Mouse (Mus musculus): ENCODE results near the gene Cspg4.
"Not testable (repeated sequence)": the region's sequence is repeated elsewhere in the genome, so short reads cannot be mapped to it uniquely, and the experiment has no call there.

The Cspg4 gene

DNA sequence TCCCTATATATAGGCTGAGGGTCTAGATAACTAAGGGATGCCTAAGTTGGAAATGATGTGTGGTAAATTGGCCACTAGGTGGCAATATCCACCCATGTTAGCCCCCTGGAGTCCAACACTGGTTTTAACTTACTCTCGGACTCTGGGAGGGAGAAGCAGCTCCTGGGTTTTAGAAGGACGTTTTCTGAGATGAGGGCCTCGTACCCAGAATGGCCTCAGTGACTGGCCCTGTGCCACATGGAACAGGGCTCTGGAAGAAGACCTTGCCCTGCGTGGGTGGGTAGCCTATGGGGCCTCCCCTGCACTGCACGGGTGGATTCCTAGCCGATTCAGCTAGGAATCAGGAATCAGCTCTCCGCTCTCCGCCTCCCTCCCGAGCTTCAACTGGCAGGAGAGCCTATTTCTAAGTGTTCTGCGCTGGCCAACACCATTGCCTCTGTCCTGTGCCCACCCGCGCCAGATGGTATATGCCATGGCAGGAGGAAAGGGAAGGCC is 26.7 kb downstream of the Cspg4 start:
- DNase-seq (ENCODE audit: low read depth, low spot score), result peak; percentile 75

DNA sequence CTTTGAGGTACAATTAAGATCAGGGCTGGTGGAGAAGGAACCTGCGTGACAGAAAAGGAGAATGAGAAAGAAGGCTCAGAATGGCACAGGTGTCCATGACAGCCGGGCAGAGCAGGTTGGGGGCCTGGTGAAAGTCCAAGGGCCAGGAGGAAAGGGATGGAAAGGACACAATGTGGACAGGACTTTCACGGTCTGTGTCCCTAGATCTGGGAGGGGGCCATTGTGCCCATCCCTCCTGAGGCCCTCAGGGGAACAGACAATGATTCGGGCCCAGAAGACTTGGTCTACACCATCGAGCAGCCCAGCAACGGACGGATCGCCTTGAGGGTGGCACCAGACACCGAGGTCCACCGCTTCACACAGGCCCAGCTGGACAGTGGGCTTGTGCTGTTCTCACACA is 27.3 kb downstream of the Cspg4 start:
- no peak for DNase-seq (ENCODE audit: low read depth, low spot score)

DNA sequence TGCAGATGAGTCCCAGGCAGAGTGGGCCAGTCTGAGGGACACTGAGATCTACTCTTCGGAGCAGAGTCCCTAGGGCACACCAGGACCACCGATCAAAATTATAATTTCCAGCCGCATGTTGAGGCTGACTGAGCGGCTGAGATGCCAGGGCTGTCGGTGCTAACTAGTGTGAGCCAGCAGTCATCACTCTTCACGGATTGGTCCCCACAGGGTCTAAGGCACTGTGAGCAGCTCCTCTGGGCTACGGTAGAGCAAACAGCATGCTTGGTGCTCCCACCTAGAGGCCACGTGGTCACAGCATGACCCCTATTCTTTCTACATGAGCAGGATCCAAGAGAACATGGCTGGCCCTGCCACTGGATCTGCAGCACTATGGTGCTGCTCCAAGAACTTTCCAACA is 28.5 kb downstream of the Cspg4 start:
- DNase-seq (ENCODE audit: low read depth, low spot score), result no peak

DNA sequence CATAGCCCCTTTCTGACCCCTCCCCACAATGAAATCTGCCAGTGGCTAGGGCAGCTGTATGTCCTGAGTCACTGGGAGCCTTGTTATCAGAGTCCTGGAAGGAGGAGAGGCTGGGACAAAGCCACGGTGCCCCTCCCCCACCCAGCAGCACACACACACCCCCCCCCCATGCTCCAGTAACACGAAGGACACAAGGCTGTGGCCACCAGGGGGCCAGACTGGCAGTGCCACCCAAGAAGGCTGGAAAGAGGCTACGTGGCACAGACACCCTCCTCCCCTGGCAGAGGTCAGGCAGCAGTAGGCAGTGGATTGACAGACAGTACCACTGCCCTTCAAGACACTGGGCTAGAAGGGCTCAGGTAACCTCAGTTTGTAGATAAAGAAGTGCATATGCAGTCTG is 29.2 kb downstream of the Cspg4 start:
- DNase-seq (ENCODE audit: low read depth, low spot score), result peak; percentile 69

DNA sequence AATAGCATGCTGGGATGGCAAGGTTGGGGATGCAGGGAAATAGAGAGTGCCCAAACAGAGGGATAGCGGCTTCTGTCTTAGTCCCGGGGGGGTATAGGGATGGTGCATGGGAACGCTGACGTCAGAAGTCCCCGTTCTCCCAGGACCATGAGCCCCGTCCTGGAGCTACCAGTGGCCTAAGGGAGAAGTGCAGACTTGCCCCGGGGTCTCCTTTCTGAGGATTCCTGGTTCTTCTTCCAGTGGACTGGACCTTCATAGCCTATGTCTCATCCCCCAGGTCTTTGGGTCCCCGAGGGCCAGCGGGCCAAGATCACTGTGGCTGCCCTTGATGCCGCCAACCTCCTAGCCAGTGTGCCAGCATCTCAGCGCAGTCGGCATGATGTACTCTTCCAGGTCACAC is 31.9 kb downstream of the Cspg4 start:
- DNase-seq (ENCODE audit: low read depth, low spot score), result no peak

DNA sequence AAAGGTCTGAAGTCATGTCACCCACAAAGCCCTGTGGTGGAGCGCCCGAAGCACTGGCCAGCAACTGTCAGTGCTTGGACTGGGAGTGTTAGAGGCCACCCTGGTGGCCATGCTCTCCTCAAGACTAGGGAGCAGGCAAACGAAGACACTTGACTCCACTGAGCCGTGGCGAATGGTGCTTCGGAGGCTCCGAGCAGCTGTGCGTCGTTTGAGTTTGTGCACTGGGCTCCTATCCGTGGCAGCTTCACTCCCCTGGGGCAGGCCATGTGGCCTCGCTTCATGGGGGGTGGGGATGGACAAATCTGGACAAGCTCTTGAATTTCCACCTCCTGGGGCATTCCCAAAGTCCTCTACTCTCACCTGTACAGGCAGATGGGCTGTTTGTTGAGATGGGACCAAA is 34.6 kb downstream of the Cspg4 start:
- DNase-seq (ENCODE audit: low read depth, low spot score), result no peak

DNA sequence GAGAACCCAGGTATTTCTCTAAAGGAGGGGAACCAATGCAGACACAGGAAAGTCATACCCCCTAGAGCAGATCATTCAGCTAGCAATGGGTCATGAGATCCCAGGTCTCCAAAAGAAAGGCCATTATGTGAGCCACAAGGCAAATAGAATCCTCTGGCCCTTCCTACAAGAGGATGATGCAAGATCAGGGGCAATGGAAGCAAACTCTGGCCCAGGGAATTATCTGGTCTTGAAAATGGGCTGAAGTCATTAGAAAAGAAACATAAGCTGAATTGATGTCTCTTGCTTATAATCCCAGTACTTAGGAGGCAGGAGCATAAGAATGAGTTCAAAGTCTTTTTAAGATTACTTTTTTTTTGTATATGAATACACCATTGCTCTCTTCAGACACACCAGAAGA is 35.2 kb downstream of the Cspg4 start:
- no peak for DNase-seq (ENCODE audit: low read depth, low spot score)

DNA sequence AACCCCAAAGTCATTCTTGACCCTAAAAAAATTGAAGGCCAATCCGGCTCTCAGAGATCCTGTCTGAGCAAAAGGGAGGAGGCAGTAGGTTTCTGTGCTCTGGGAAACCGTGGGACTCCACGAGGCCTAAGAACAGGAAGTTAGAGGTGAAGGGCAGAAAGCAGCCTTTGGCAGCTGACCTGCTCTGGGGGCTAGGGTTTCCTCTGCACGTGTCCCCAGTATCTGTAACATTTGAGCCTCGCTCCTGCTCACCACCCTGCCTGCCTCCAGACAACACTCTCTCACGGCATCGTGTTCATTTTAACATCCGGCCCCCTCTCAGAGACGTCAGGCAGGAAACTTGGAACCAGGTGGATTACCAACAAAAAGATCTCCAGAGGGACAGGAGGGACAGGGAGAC is 35.7 kb downstream of the Cspg4 start:
- DNase-seq (ENCODE audit: low read depth, low spot score), result no peak

DNA sequence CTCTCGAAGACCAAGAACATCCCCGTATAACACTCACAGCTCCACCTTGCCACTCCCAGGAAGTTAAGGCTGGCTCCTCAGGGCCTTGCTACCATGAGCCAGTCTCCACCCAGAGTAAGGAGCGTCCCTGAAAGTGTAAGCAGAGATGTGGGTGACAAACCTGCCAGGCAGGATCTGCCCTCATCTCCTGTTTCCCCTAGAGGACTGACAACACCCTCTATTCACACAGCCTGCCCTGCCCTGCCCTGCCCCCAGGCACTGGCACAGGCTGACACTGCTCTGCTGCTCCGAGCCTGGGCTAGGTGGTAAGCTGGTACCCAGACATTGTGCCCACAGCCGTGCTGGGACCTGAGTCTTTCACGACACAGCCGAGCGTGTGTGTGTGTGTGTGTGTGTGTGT is 36.4 kb downstream of the Cspg4 start:
- DNase-seq (ENCODE audit: low read depth, low spot score), result no peak

DNA sequence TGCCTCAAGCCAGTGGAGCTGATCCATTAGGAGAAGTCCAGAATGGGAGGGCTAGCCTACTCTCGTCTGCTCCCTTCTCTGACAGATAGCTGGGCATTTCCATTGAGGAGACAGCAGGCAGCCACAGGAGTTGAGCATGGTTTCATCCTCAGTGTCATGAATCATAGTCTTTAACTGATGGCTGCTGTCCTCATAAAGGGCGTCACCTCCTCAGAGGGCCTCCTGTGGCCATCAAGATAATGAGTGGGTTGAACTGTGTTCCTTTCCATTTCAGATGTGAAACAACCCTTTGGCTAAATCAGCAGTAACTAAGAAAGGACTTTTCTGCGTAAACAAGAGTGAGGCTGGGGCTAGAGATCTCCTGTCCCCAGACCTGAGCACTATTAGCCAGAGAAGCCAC is 38.8 kb downstream of the Cspg4 start:
- DNase-seq (ENCODE audit: low read depth, low spot score), result no peak

DNA sequence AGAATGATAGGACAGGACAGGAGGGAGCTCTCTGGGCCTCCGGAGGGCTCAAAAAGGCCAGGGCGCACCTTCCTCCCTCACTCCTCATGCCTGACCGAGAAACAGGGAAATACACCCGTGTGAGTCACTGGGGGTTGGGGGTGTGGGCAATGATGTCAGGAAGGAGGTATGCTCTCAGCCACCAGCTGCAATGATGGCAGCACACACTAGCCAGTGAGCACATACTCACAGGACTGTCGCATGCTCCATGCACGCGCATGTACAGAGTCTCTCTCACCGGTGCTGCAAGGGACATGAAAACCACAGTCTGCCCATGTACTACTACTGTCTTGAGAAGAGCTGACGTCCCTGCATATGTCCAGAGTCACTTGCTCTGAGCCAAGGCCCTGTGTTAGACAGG is 42.7 kb downstream of the Cspg4 start:
- no peak for DNase-seq (ENCODE audit: low read depth, low spot score)

DNA sequence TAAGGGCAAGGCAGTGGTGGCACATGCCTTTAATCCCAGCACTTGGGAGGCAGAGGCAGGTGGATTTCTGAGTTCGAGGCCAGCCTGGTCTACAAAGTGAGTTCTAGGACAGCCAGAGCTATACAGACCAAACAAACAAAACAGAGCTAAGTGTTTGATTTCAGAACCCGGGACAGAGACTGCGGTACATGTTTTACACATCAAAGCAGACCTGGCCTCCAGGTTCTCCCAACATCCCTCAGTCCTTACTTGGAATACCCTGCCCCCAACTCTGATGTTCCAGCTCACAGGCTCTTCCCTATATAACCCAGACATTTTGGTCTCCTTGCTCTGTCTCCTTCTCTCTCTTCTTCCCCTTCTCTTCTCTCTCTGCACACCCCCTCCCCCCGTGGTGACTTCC is 45.2 kb downstream of the Cspg4 start:
- DNase-seq (ENCODE audit: low read depth, low spot score), result not testable (repeated sequence)

DNA sequence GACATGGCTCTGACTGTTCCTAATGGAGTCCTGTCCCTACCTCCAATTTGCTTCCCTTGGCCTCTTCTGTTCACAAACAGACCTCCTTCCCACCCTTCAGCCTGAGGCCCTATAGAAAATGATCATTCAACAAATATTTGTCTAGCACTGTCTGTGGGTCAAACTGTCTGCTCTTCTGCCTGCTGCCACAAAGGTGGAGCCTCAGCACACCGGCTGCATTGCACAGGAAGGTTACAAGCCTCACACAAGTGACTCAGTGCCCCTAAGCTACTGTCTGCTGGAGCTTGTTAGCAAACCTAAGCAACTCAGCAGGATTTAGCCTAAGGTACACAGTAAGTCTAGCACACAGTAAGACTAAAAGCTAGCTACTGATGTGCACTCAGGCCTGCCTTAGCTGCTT is 46.2 kb downstream of the Cspg4 start:
- no peak for DNase-seq (ENCODE audit: low read depth, low spot score)

DNA sequence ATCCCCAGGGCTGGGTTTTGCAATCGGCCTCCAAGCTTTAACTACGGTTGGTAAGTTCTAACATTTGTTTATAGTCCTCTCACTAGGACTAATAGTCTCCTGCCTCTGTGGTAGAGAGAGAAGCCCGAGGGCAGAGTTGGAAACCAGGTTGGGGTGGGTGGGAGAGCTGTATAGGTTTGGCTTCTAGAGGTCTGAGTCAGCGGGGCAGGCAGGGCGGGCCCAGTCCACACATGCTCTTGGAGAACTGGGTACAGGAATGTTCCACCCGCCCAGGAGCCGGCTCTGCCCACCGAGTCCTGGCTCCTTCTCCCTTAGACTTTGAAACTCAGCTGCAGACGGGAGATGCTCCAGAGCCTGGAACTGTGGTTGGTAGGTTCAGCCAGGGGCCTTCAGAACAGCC is 49.2 kb downstream of the Cspg4 start:
- DNase-seq (ENCODE audit: low read depth, low spot score), result no peak

DNA sequence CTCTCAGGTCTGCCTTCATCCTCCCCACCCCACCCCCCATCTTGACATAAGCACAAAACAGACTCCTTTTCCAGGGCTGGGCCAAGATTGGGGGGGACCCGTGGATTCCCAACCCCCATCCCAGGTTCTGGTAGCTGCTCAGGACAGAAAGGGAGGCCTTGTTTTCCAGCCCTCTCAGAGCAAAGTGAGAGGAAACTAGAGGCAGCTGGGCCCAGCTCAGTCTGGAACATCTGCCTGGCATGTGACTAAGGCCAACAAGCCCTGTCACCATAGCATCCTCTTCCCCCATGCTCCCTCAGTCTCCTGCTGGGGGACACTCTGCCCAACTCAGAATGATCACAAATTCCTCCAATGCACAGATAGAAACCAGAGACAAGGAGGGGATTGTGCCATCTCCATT is 50.3 kb downstream of the Cspg4 start:
- no peak for DNase-seq (ENCODE audit: low read depth, low spot score)

DNA sequence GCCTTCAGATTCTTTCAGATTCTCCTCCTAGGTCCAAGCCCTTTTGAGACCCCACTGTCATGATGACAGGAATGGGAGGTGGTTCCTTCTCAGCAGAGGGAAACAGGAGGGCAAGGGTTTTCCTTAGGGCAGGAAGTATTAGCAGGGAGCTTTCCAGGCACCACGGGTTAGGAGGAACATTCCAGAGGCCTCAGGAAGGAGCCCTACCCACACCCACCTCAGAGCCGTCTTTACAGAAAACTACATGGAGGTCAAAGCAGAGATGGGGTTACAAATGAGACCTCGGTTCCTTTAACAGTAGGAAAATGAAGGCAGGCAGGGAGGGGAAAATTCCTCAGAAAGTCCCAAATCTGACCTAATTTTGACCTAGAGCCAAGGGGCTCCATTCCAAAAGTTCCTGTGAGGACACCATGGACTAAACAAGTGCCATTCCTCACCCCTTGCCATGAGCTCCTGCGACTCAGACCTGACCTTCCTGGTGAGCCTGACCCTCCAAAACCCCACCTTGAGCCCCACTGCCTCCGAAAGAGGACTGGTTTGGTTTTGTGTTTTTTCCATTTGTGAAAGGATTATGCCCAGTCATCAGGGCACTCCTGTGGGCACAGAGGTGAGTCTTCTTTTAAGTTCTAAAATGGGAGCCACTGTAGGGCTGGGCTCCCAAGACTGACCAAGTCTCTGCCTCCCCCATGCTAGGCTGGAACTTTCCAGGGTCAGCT is 51.0 kb downstream of the Cspg4 start:
- no peak for DNase-seq (ENCODE audit: low read depth, low spot score)

DNA sequence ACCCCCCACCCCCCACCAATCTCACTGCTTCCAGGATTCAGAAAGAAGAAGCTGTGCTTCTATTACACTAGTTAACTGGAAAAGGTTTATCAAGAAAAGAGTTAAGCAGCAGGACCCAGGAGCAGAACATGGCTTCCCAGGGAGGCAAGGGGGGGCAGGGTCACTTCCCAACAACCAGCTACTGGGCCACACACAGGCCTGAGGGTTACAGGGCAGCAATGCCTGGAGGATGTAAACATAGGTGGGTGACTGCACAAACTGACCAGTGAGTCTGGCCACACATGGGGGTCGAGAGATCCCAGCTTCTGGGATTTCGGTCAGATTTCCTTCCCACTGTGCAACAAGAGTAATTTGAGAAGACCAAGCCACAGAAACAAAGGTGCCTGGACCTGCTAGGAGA is 52.3 kb downstream of the Cspg4 start:
- no peak for DNase-seq (ENCODE audit: low read depth, low spot score)

DNA sequence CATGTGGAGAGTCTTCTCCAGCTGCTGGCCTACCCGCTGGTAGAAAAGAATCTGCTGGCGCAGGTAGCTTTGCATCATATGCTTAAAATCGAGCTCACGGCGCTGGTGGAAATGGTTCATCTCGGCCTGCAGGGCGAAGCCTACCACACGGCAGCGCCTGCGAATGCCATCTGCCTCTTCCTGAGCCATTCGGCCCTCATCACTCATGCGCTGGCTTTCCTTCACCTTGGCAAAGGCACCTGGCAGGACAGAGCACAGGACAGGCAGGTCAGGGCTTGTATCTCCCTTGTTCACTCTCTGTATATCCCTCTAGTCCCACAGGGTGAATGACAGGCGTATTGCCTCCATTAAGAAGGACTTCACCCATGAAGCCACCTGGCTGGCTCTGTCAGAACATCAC is 53.6 kb downstream of the Cspg4 start:
- DNase-seq (ENCODE audit: low read depth, low spot score), result no peak

DNA sequence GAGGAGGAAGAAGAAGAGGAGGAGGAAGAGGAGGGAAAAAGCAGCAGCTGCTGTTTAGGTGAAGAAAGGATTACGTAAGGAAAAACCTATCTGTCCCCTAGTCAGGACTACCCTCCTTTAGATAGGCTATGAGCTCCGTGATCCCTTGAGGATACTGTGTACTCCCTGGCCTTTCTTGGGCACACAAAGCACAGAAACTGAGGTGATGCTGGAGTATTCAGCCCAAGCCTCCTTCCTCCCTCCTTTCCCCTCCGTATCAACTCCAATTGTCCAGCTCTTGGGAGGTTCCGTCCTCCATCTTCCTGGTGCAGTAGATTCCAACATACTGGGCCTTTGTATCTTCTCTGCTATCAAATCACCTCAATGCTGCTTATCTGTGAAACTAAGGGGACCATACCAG is 57.9 kb downstream of the Cspg4 start:
- no peak for DNase-seq (ENCODE audit: low read depth, low spot score)

DNA sequence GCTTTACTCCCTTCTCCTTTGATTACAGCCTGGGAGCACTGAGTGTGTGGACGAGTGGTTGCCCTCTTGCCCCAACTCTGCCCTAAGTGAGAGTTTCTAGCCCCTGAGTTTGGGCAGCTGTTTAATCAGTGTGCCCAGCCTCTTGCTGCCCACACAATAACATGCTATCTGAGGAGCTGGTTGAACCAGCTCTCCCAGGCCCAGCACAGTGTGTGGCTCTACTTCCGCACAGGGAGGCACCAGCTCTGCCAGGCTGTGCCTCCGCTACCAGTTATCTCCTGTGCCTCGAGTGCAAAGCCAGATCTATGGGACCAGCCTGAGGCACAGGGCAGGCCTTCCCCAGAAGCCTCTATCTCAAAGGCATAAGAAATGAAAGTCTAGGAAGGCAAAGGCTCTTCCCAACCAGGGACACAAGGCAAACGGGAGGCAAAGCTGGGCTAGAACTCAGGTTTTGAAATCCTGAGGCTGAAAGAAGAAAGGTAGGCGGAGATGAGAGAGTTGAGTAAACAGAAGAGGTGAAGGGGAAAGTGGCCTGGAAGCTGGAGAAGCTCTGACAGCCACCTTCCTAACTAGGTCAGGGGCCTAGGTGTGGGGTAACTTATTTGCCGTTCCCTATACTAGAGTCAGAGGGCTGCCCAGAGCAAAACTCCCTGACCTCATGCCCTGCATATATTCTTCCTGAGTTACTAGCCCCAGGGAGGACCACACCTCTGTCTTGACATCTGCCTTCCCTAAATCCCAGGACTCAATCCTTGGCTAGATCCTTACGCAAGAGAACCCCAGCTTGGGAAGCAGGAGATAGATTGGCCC is 59.2 kb downstream of the Cspg4 start:
- no peak for DNase-seq (ENCODE audit: low read depth, low spot score)

DNA sequence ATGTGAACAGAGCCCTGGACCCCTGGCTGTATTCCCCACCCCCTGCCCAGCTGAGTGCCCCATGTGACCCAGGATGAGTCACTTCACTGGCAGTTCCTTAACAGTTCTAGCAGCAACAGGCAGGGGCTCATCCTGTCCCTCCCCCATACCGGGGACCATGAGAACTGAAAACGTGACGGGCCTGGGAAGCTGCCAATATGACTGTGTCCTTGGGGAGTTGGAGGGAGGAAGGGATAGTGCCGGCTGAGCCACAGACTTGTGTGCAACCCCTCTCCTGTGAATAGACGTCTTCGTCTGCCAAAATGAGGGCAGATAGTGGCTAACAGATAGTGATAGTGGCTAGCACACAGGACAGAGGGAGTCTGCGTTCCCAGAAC is 59.8 kb downstream of the Cspg4 start:
- no peak for DNase-seq (ENCODE audit: low read depth, low spot score)

DNA sequence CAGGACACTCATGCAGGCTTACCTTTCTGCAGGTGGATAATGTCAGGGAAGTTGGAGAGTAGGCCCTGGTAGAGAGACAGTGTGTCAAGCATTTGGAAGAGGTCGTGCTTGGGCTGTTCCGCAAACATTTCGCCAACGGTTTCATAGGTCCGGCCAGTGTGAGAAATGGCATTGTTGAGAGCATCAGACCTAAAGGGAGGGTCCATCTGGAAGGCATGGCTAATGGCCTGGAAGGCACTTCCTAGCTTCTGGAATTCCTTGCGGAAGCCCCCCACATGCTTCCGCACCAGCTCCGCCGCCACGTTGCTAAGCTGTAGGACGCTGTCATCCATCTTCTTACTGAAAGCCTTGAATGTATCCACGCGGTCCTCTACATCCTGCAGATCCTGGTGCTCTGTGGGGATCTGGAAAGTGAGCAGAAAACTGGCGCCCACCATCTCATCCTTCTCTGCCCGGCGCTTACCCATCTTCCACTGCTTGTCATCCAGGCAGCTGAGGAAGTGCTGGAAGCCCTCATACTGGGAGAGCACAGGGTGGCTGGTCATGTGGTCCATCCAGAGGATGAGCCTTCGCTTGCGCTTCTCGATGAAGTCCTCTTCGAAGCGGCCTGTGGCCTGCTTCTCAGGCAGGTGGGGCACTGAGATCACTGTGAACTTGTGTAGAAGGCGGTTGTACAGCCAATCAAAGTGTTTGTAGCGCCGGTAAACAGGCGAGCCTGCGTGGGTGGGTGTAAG is 60.6 kb downstream of the Cspg4 start:
- DNase-seq (ENCODE audit: low read depth, low spot score), result no peak

DNA sequence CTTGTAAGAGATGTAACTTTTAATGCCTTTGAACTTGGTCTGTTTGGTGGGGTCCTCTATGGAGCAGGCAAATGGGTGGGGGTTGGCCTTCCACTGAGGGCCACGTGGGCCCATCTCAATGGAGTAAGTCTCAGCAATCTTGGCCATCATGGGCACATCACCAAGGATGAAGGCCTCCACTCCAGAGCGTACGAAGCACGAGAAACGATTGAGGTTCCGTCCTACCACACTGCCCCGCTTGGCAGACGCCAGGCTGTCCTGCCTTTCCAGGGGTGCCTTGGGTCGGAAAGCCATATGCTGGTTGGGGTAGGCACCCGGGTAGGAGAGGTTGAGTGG is 61.2 kb downstream of the Cspg4 start:
- DNase-seq (ENCODE audit: low read depth, low spot score), result no peak

Measured in retina, postnatal 7 days (tissue).